Mouse (Mus musculus) stomach, embryonic 15.5 days (tissue): ENCODE measurements around the gene Csnk1g2. TPM values are rescaled to one million over a fixed set of nuclear protein-coding genes. Genes with fewer than 3 reads are reported as not detected.

Experiments
- ATAC-seq: fragments of 200-750 bp; cut with Nextera tagmentation; 2 replicates; pipeline ENCODE4 v1.8.0; 2017; ENCODE audit warnings: low read depth, moderate number of reproducible peaks, moderate TSS enrichment; ENCODE audit not compliant: insufficient read depth, low FRiP score
- H3K27ac ChIP-seq: fragments of 300-500 bp; sonication (generic); 2 replicates; pipeline ENCODE4 v1.5.1; 2015; ENCODE audit warnings: mild to moderate bottlenecking, inconsistent platforms
- H3K27me3 ChIP-seq: fragments of 300-500 bp; sonication (generic); replicated peaks from 2 replicates; pipeline ENCODE4 v1.6.1; 2015; ENCODE audit warnings: inconsistent platforms
- H3K36me3 ChIP-seq: fragments of 300-500 bp; sonication (generic); 2 replicates; pipeline ENCODE4 v1.6.1; 2015; ENCODE audit warnings: inconsistent platforms
- H3K4me1 ChIP-seq: fragments of 300-500 bp; sonication (generic); 2 replicates; pipeline ENCODE4 v1.6.1; 2015; ENCODE audit warnings: inconsistent platforms
- H3K4me2 ChIP-seq: fragments of 300-500 bp; sonication (generic); 2 replicates; pipeline ENCODE4 v1.6.1; 2015; ENCODE audit warnings: mild to moderate bottlenecking, inconsistent platforms
- H3K4me3 ChIP-seq: fragments of 300-500 bp; sonication (generic); replicated peaks from 2 replicates; pipeline ENCODE4 v1.5.1; 2015; ENCODE audit warnings: inconsistent platforms
- H3K9ac ChIP-seq: fragments of 300-500 bp; sonication (generic); 2 replicates; pipeline ENCODE4 v1.6.1; 2015; ENCODE audit warnings: inconsistent platforms
- H3K9me3 ChIP-seq: fragments of 300-500 bp; sonication (generic); 2 replicates; pipeline ENCODE4 v1.6.1; 2016; ENCODE audit warnings: inconsistent platforms
- WGBS: fragments of 180-500 bp; shearing (Covaris S2); methylation state at CpG from one replicate; pipeline ENCODE4 v1.1.7; 2015; 5-methylcytosine and 5-hydroxymethylcytosine counted together
- microRNA-seq: library from miRNA; unstranded; fragments of <30 nt; microRNA quantifications from one replicate; pipeline ENCODE4, GENCODE M21; 2016
- polyA plus RNA-seq: library from polyadenylated mRNA; unstranded; fragments of >200 nt; fragmentation: Nextera tagmentation; extraction: Ambion mirVana; gene quantifications from 2 replicates; pipeline ENCODE4 v1.2.1, GENCODE M21; 2015

The Csnk1g2 gene
- polyA plus RNA-seq, 1 experiment from 2014 or later, result 134 TPM

DNA sequence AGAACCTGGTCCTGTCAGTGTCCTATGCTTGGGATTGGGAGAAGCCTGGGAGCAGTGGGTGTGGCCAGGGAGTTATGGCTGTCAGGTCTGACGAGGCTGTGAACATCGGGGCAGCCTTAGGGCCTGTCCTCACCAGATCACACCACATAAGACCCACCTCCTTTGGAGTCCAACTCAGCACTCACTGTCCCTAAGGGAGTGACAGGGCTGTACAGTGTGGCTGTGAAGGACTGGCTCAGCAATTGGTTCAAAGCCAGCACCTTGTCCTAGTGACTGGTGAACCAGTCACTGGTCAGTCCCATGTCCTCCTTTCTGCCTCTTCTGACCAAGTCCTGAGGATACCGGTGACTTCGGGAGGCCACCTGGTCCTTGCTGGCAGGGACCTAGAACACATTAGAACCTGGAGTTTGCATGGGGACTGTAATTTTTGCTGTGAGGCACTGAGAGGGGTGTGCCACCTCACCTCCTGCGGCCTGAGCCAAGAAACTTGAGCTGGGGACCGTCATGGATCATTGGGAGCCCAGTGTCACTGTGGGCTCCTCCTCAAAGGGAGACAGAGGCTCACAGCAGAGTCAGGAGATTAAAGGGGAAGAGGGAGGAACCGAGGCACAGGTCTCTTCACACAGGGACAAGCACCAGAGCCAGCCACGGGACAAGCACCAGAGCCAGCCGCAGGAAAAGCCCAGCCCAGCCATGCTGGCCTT is 57.1 kb downstream of the Csnk1g2 start:
- 62% methylated on average over 9 of the region's 9 CpGs for WGBS
- no peak overlapping the region for H3K9ac ChIP-seq
- H3K4me3 ChIP-seq, result no peak overlapping the region
- no peaks in the 10 kb centered on the region for H3K27me3 ChIP-seq
- ATAC-seq, result no peak
- H3K27ac ChIP-seq, result peak overlapping the region; percentile 99
- H3K4me1 ChIP-seq, result peaks cover 36% of the 10 kb centered on the region
- H3K4me2 ChIP-seq, result no peak overlapping the region
- H3K36me3 ChIP-seq, result peaks cover 10% of the 10 kb centered on the region; the same call in 1 of the 2 replicates
- H3K9me3 ChIP-seq, result no peaks in the 10 kb centered on the region

DNA sequence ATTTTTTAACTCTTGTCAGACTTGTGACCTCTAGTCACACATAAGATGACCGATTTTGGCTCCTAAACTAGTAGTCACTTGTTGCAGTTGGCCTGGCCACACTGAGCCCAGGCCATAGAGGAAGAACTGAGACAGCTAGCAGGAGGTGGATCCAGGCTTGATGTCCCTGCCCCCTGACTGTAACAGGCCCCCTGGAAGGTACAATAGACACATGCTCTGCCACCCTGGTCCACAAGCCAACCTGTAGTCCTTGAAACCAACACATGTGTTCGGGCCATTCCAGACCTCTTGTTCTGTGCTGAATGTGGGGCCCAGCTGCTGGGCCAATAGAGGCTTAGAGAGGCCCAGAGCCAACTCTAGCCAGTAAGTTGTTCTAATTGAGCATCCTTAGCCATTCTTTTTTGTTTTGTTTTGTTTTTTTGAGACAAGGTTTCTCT is 57.6 kb downstream of the Csnk1g2 start:
- Histone ChIP-seq H3K9ac (no peak overlapping the region), H3K4me2 (no peak overlapping the region), H3K4me1 (peaks cover 30% of the 10 kb centered on the region), H3K27ac (peak overlapping the region; percentile 99), H3K36me3 (peaks cover 14% of the 10 kb centered on the region), H3K27me3 (no peaks in the 10 kb centered on the region), H3K4me3 (no peak overlapping the region), H3K9me3 (no peaks in the 10 kb centered on the region)
- WGBS, result 85% methylated on average over 2 of the region's 2 CpGs
- ATAC-seq, result no peak

DNA sequence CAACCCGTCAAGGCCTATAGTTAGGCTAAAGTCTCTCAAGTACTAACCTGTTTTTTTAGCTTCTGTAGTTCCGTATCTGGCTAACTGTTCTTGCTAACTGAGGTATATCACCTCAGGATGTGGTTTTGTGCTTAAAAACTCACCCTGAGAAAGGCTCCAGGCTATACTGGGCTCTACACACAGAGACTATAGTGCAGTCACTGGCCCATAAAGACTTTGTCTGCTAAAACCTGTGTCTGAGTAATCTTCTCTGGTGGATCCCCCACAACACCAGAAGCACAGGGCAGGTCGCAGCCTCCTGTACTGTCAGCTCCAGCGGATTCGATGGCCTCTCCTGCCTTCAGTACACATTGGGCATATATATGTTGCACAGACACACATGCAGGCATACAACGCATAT is 59.4 kb downstream of the Csnk1g2 start:
- Histone ChIP-seq H3K4me1 (peaks cover 29% of the 10 kb centered on the region), H3K27me3 (no peaks in the 10 kb centered on the region), H3K4me2 (no peak overlapping the region), H3K9me3 (no peaks in the 10 kb centered on the region), H3K4me3 (no peak overlapping the region), H3K9ac (no peak overlapping the region), H3K27ac (no peak overlapping the region), H3K36me3 (peaks cover 25% of the 10 kb centered on the region)
- 91% methylated on average over 6 of the region's 6 CpGs for WGBS
- ATAC-seq, result no peak

DNA sequence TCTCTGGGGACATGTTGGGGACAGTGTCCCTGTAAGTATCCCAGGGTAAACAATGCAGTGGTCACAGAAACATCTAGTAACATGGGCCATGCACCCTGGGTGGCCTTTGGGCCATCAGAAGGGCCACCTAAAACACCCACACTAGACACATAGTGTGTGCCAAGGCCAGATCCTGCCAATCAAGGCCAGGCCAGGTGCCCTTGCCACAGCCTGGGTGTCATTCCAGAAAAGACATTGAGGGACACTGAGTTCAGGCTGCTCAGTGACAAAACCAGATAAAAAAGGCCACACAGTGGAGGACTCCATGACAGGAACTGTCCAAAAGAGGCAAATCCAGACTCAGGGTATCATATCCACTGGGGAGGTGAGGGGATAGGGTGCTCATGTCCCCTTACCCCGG is 61.0 kb downstream of the Csnk1g2 start:
- H3K4me2 ChIP-seq, result no peak overlapping the region
- WGBS, result 94% methylated on average over 1 of the region's 1 CpGs
- no peak overlapping the region for H3K27ac ChIP-seq
- H3K9ac ChIP-seq, result no peak overlapping the region
- H3K4me3 ChIP-seq, result no peak overlapping the region
- peaks cover 29% of the 10 kb centered on the region for H3K36me3 ChIP-seq
- no peaks in the 10 kb centered on the region for H3K9me3 ChIP-seq
- peaks cover 12% of the 10 kb centered on the region; the same call in 1 of the 2 replicates for H3K4me1 ChIP-seq
- ATAC-seq, result no peak
- no peaks in the 10 kb centered on the region for H3K27me3 ChIP-seq

DNA sequence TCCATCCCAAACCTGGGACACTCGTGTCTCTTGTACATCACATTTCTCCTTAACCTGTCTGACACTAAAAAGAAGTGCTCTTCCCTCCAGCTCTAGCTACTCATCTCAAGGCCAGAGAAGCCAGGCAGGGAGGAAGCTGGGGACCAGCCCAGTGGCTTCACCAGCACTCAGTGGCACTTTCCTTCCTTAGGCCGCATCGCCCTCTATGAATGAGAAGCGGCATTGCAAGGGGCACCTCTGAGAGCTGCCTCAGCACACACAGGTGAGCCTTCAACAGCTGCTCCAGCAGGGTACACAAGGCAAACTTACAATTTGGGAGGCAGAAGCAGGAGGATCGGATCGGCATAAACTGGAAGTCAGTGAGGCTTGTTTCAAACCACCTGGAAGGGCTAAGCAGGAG is 61.6 kb downstream of the Csnk1g2 start:
- Histone ChIP-seq H3K36me3 (peaks cover 31% of the 10 kb centered on the region), H3K4me3 (no peak overlapping the region), H3K9me3 (no peaks in the 10 kb centered on the region), H3K27ac (no peak overlapping the region), H3K9ac (no peak overlapping the region), H3K4me1 (0 out of 2 replicates have a peak, but pooled peaks cover 7% of the 10 kb centered on the region), H3K4me2 (no peak overlapping the region), H3K27me3 (no peaks in the 10 kb centered on the region)
- WGBS, result 50% methylated on average over 6 of the region's 6 CpGs
- ATAC-seq, result peak; percentile 21; the same call in 1 of the 2 replicates

DNA sequence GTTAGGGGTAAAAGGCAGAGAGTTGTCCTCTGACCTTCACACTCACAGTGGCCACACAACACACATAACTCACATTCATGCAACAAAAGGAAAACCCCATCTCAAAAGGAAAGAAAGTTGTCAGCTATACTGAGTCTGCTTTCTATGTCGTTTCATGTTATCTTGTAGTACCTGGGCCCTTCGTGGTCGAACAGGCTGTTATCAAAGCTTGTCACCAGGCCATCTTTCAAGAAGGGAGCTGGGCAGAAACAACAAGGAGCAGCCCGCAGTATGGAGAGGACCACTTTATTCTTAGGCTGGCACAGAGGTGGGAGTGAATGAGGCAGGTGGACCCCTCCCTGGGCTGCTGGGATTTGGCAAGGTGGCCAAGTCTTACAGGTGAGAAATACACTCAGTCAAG is 62.3 kb downstream of the Csnk1g2 start:
- no peak overlapping the region for H3K4me2 ChIP-seq
- ATAC-seq, result no peak; the same call in 1 of the 2 replicates
- WGBS, result 81% methylated on average over 4 of the region's 4 CpGs
- no peaks in the 10 kb centered on the region for H3K27me3 ChIP-seq
- H3K36me3 ChIP-seq, result peaks cover 38% of the 10 kb centered on the region
- H3K27ac ChIP-seq, result no peak overlapping the region
- H3K4me3 ChIP-seq, result no peak overlapping the region
- H3K4me1 ChIP-seq, result no peaks in the 10 kb centered on the region
- H3K9me3 ChIP-seq, result no peaks in the 10 kb centered on the region
- H3K9ac ChIP-seq, result no peak overlapping the region

DNA sequence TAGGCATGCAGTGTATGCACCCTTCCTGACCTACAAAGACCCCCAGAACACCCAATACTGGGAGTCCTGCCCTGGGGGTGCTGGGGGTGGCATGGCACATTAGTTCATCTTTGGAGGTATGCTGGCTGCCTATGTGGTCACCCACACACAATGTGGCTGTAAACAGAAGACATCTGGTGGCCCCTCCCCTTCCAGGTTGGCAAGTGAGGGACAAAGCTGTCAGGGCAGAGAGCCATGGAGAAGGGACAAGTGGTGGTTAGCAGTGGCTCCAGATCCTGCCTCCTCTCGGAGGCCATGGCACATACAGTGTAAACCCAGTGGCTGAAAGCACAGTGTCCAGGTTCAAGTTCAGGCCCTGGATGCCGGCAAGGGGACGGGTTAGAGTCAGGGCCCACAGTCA is 64.0 kb downstream of the Csnk1g2 start:
- no peak for ATAC-seq
- H3K9me3 ChIP-seq, result no peaks in the 10 kb centered on the region
- 88% methylated on average over 3 of the region's 3 CpGs for WGBS

DNA sequence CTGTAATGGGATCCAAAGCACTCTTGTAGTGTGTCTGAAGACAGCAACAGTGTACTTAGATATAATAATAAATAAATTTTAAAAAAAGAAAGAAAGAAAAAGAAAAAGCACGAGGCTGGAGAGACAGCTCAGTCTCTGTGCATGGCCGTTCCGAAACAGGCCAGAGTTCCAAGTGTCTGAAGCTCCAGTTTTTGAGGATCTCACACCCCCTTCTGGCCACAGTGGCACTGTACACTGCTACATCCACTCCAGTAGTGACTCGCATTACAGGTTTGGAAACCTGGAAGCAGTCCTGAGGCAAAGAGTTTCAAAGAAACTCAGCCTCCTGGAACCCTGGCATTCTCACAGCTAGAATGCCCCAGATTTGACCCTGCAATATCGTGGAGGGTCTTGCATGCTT is 65.2 kb downstream of the Csnk1g2 start:
- H3K9ac ChIP-seq, result no peak overlapping the region
- H3K4me1 ChIP-seq, result no peaks in the 10 kb centered on the region
- H3K9me3 ChIP-seq, result no peaks in the 10 kb centered on the region
- 35% methylated on average over 5 of the region's 5 CpGs for WGBS
- peaks cover 43% of the 10 kb centered on the region for H3K36me3 ChIP-seq
- peak; percentile 60; the same call in 1 of the 2 replicates for ATAC-seq
- no peak overlapping the region for H3K27ac ChIP-seq
- H3K27me3 ChIP-seq, result no peaks in the 10 kb centered on the region
- H3K4me2 ChIP-seq, result no peak overlapping the region
- H3K4me3 ChIP-seq, result no peak overlapping the region

More for the DNA sequence above, 64.0 kb downstream of the Csnk1g2 start:
- Histone ChIP-seq H3K4me1 (no peaks in the 10 kb centered on the region), H3K9ac (no peak overlapping the region), H3K4me3 (no peak overlapping the region), H3K36me3 (peaks cover 43% of the 10 kb centered on the region), H3K27me3 (no peaks in the 10 kb centered on the region), H3K4me2 (no peak overlapping the region), H3K27ac (no peak overlapping the region)

Small RNA genes within 50 kb of the gene (microRNA-seq; reads per million reads assigned to microRNA genes)
- 0.77 reads per million for gene Mir6912

Other genes starting within 250 kb of the Csnk1g2 start
- gene Mex3d, start 235.2 kb upstream of the Csnk1g2 start, polyA plus RNA-seq, result 7.8 and 8.7 TPM in 2 replicates
- gene Mbd3, start 223.3 kb upstream of the Csnk1g2 start, polyA plus RNA-seq, result 204 and 216 TPM in 2 replicates
- gene Uqcr11, start 216.0 kb upstream of the Csnk1g2 start, polyA plus RNA-seq, result 724 and 753 TPM in 2 replicates
- gene Tcf3, start 189.2 kb upstream of the Csnk1g2 start, polyA plus RNA-seq, result 88.9 and 100 TPM in 2 replicates
- 0.18 and 0.21 TPM in 2 replicates for gene Onecut3, start 128.0 kb upstream of the Csnk1g2 start, polyA plus RNA-seq
- 0.19 and 0.32 TPM in 2 replicates for gene Atp8b3, start 83.7 kb upstream of the Csnk1g2 start, polyA plus RNA-seq
- 23.2 and 23.3 TPM in 2 replicates for gene Rexo1, start 61.3 kb upstream of the Csnk1g2 start, polyA plus RNA-seq
- 9.3 and 10.3 TPM in 2 replicates for gene Klf16, start 45.5 kb upstream of the Csnk1g2 start, polyA plus RNA-seq
- 102 and 103 TPM in 2 replicates for gene Abhd17a, start 32.5 kb upstream of the Csnk1g2 start, polyA plus RNA-seq
- 86.1 and 93.0 TPM in 2 replicates for gene Scamp4, start 20.0 kb upstream of the Csnk1g2 start, polyA plus RNA-seq
- 6.1 and 6.4 TPM in 2 replicates for gene Adat3, start 20.0 kb upstream of the Csnk1g2 start, polyA plus RNA-seq
- 3.9 TPM in 2 replicates for gene Gm49322, start 16.8 kb upstream of the Csnk1g2 start, polyA plus RNA-seq
- gene Btbd2, start 34.2 kb downstream of the Csnk1g2 start, polyA plus RNA-seq, result 70.1 and 72.2 TPM in 2 replicates
- 83.9 and 86.3 TPM in 2 replicates for gene Mknk2, start 55.3 kb downstream of the Csnk1g2 start, polyA plus RNA-seq
- gene Mob3a, start 79.1 kb downstream of the Csnk1g2 start, polyA plus RNA-seq, result 46.2 and 47.5 TPM in 2 replicates
- 27.1 and 32.0 TPM in 2 replicates for gene Izumo4, start 79.3 kb downstream of the Csnk1g2 start, polyA plus RNA-seq
- 76.1 and 82.3 TPM in 2 replicates for gene Ap3d1, start 119.4 kb downstream of the Csnk1g2 start, polyA plus RNA-seq
- 17.3 and 17.4 TPM in 2 replicates for gene Dot1l, start 132.4 kb downstream of the Csnk1g2 start, polyA plus RNA-seq
- gene Sf3a2, start 175.4 kb downstream of the Csnk1g2 start, polyA plus RNA-seq, result 52.6 and 62.0 TPM in 2 replicates
- 117 and 118 TPM in 2 replicates for gene Plekhj1, start 175.8 kb downstream of the Csnk1g2 start, polyA plus RNA-seq
- not detected in 2 replicates for gene Amh, start 182.4 kb downstream of the Csnk1g2 start, polyA plus RNA-seq
- gene Jsrp1, start 190.7 kb downstream of the Csnk1g2 start, polyA plus RNA-seq, result 1.0 and 1.4 TPM in 2 replicates
- gene Oaz1, start 203.8 kb downstream of the Csnk1g2 start, polyA plus RNA-seq, result 1,556 and 1,602 TPM in 2 replicates
- 0.24 TPM in 2 replicates for gene Lingo3, start 221.2 kb downstream of the Csnk1g2 start, polyA plus RNA-seq
- gene Lsm7, start 232.4 kb downstream of the Csnk1g2 start, polyA plus RNA-seq, result 245 and 261 TPM in 2 replicates
- gene Sppl2b, start 232.4 kb downstream of the Csnk1g2 start, polyA plus RNA-seq, result 37.1 and 41.9 TPM in 2 replicates
- 0.06 TPM in 1 of 2 replicates, not detected in the other for gene Tmprss9, start 249.0 kb downstream of the Csnk1g2 start, polyA plus RNA-seq